Mouse (Mus musculus) liver, postnatal 0 days (tissue): Measurements from ENCODE around the gene Trpm1.

Experiments used
- CTCF ChIP-seq: sonication (generic); IDR thresholded peaks from 2 replicates; pipeline ENCODE4 v1.5.1; 2016; ENCODE audit warnings: antibody characterized with exemption, low read depth
- EP300 ChIP-seq: IDR thresholded peaks from 2 replicates; pipeline ENCODE4 v1.6.1; 2016; ENCODE audit warnings: antibody characterized with exemption, low read depth, mild to moderate bottlenecking

DNA sequence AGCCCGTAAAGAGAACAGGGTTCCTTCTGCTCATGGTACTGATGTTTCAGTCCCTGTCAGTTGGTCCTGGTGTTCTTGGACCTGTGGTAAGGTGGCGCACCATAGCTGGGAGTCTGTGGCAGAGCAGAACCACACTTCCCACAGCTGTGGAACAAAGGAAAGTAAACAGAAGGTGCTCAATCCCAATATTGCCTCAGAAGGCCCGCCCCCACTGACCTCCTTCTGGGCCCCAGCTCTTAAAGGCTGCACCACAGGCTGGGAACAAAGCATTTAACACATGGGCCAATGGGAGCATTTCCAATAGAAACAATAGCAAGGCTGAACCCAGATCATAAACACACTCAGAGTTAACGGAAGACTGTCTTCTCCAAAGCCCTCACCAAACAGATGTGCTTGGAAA lies 82.9 kb downstream of the Trpm1 start:
- TF ChIP-seq CTCF (no peak), EP300 (no peak)
